16 mouse cellular contexts compared by ENCODE assay signal in the genomic region with DNA sequence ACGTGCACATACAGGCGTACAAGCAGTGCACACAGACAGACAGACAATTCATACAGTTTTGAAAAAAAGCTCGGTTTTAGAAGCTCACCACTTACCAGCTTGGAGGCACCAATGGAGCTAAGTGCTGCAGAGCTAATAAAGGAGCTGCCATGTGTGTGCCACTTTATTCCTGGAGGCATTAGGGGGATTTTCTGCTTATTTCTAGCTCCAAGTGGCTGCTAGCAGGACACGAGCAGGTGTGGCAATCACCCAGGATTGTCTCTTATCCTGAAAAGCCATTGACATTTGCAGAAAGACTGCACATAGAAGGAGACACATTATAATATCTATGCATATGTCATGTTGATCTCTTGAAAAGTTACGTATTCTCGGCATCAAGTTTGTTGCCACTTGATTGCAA.
"Had no signal": no experiment of that assay in that cellular context is flagged by ENCODE, and none has a peak within 500 bp of the region (broad histone marks: within the 10 kb centered on the region; RNA-seq: fewer than 3 reads in every experiment).

No protein-coding gene starts in this region.

- H3K4me2 ChIP-seq: liver, embryonic 11.5 days; liver, embryonic 13.5 days; liver, embryonic 15.5 days; midbrain, embryonic 11.5 days; midbrain, embryonic 13.5 days; midbrain, embryonic 15.5 days; neural tube, embryonic 12.5 days; stomach, embryonic 15.5 days had no signal

- ATAC-seq: liver, postnatal 0 days; midbrain, embryonic 13.5 days; midbrain, embryonic 15.5 days had no signal

- H3K9ac ChIP-seq: liver, embryonic 13.5 days; liver, embryonic 15.5 days; liver, postnatal 0 days; midbrain, embryonic 13.5 days; midbrain, embryonic 15.5 days; neural tube, embryonic 12.5 days; stomach, embryonic 15.5 days had no signal

- H3K36me3 ChIP-seq: liver, embryonic 13.5 days; liver, embryonic 15.5 days; midbrain, embryonic 13.5 days; midbrain, embryonic 15.5 days; neural tube, embryonic 12.5 days; stomach, embryonic 15.5 days had no signal

- H3K4me1 ChIP-seq: liver, embryonic 13.5 days; liver, embryonic 15.5 days; megakaryocyte, embryonic 14.5 days; midbrain, embryonic 13.5 days; midbrain, embryonic 15.5 days; neural tube, embryonic 12.5 days; stomach, embryonic 15.5 days had no signal

- H3K4me3 ChIP-seq: liver, embryonic 13.5 days; liver, embryonic 15.5 days; megakaryocyte, embryonic 14.5 days; midbrain, embryonic 13.5 days; midbrain, embryonic 15.5 days; neural tube, embryonic 12.5 days; stomach, embryonic 15.5 days had no signal

- DNase-seq: liver, embryonic 13.5 days; liver, postnatal 0 days; right cerebral cortex, postnatal 14 days; thymus, adult 2 months; thymus, postnatal 25 days; thymus, postnatal 4 days had no signal

- H3K9me3 ChIP-seq: liver, embryonic 13.5 days; liver, embryonic 15.5 days; midbrain, embryonic 13.5 days; midbrain, embryonic 15.5 days; neural tube, embryonic 12.5 days; stomach, embryonic 15.5 days had no signal

- H3K27me3 ChIP-seq: liver, embryonic 13.5 days; liver, embryonic 15.5 days; megakaryocyte, embryonic 14.5 days; midbrain, embryonic 13.5 days; midbrain, embryonic 15.5 days; neural tube, embryonic 12.5 days; stomach, embryonic 15.5 days had no signal

- H3K27ac ChIP-seq: liver, embryonic 13.5 days; liver, embryonic 15.5 days; macrophage; midbrain, embryonic 13.5 days; midbrain, embryonic 15.5 days; neural tube, embryonic 12.5 days; stomach, embryonic 15.5 days; stomach, postnatal 0 days had no signal
